Mouse (Mus musculus): ENCODE results near the gene Gm20532.
"Not testable (repeated sequence)": the region's sequence is repeated elsewhere in the genome, so short reads cannot be mapped to it uniquely, and the experiment has no call there.

Gene Gm20532

GRCm38 (mm10) chr2:26641006-26641647 lies 54.7 kb downstream of the Gm20532 start:
- in situ Hi-C loops (cut with MseI, MboI) = loop anchor here in 1 of 2 experiments (10.0 kb wide), 1 partner anchor 264 kb away; the partner anchor contains the start of gene Surf6

- in situ Hi-C loops (cut with MseI, MboI) = loop anchor here in 1 of 2 experiments (10.0 kb wide), 1 partner anchor 261 kb away; the partner anchor contains the start of gene Surf6
These were observed 57.5 kb downstream of the Gm20532 start for GRCm38 (mm10) chr2:26643942-26644341.

- in situ Hi-C loops (cut with MseI, MboI) = loop anchor here in 1 of 2 experiments (10.0 kb wide), 1 partner anchor 258 kb away; the partner anchor contains the start of gene Surf6
These were observed 60.3 kb downstream of the Gm20532 start for GRCm38 (mm10) chr2:26646643-26647293.

- in situ Hi-C loops (cut with MseI, MboI) = no loop called here
These were observed 68.2 kb downstream of the Gm20532 start for GRCm38 (mm10) chr2:26654687-26655086.

GRCm38 (mm10) chr2:26657426-26657825 lies 71.0 kb downstream of the Gm20532 start:
- in situ Hi-C loops (cut with MseI, MboI) = no loop called here

GRCm38 (mm10) chr2:26661143-26661752 lies 74.8 kb downstream of the Gm20532 start:
- in situ Hi-C loops (cut with MseI, MboI) = no loop called here

- in situ Hi-C loops (cut with MseI, MboI) = no loop called here
These were observed 75.5 kb downstream of the Gm20532 start for GRCm38 (mm10) chr2:26661768-26662508.

- in situ Hi-C loops (cut with MseI, MboI) = no loop called here
These were observed 76.1 kb downstream of the Gm20532 start for GRCm38 (mm10) chr2:26662509-26662882.

GRCm38 (mm10) chr2:26663112-26663511 lies 76.7 kb downstream of the Gm20532 start:
- in situ Hi-C loops (cut with MseI, MboI) = no loop called here

- in situ Hi-C loops (cut with MseI, MboI) = not testable (repeated sequence)
These were observed 77.1 kb downstream of the Gm20532 start for GRCm38 (mm10) chr2:26663551-26663950.

- in situ Hi-C loops (cut with MseI, MboI) = no loop called here
These were observed 82.3 kb downstream of the Gm20532 start for GRCm38 (mm10) chr2:26668746-26669145.

GRCm38 (mm10) chr2:26671182-26671581 lies 84.7 kb downstream of the Gm20532 start, which contains the start of gene Lcn4:
Gene Lcn4 (minus strand): TSS chr2:26671282.
- in situ Hi-C loops (cut with MseI, MboI) = no loop called here

All from mouse trophoblast stem cell (cell line).